In the genomic region with DNA sequence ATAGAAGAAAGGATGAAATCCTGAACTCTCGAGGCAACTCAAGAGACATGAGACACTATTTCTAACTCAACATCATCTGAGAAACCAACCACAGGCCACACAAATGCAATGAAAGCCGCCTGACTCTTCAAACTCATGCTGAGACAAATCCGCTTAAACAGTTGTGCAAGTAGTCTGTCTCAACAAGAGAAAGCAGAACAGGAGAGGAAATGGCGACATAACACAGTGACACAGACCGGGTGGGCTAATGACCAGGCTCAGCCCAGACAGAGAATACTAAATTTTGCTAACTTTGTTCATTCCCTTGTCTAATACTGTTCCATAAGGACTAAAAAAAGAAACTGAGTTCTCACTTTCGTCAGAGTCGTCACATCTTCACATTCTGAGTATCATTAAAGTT, we compare ENCODE assay signal across 24 mouse cellular contexts.
DNase-seq lines count a peak whose midpoint lies in the region; ATAC-seq and TF ChIP-seq lines count a peak whose summit lies in the region.
"Had no signal": no experiment of that assay in that cellular context is flagged by ENCODE, and none has a peak within 500 bp of the region (broad histone marks: within the 10 kb centered on the region; RNA-seq: fewer than 3 reads in every experiment).

No protein-coding gene starts in this region.

- no peaks in the 10 kb centered on the region for H3K27me3 ChIP-seq in forebrain, postnatal 0 days (ENCODE audit: insufficient read depth, low read length)
- H3K27me3 ChIP-seq: CH12.LX; intestine, embryonic 15.5 days; Patski had no signal

- TF ChIP-seq CTCF in forebrain, postnatal 0 days (IDR thresholded peaks at IDR 0.05; ENCODE audit: low read depth), result no peak

- no peak overlapping the region for H3K4me2 ChIP-seq in forebrain, postnatal 0 days (ENCODE audit: low read depth)
- H3K4me2 ChIP-seq: hindbrain, embryonic 14.5 days; intestine, embryonic 15.5 days had no signal

- no peak overlapping the region for H3K27ac ChIP-seq in forebrain, postnatal 0 days (ENCODE audit: low read depth, low read length)
- H3K27ac ChIP-seq: embryonic facial prominence, embryonic 10.5 days; heart, embryonic 10.5 days; hindbrain, embryonic 10.5 days; hindbrain, embryonic 14.5 days; intestine, embryonic 15.5 days had no signal

- H3K9me3 ChIP-seq in forebrain, postnatal 0 days (ENCODE audit: low read length), result no peaks in the 10 kb centered on the region
- H3K9me3 ChIP-seq: embryonic facial prominence, embryonic 10.5 days; heart, embryonic 10.5 days; hindbrain, embryonic 10.5 days; intestine, embryonic 15.5 days had no signal

- WGBS in forebrain, postnatal 0 days, result 90% methylated on average over 7 of the region's 7 CpGs

- peaks cover 7% of the 10 kb centered on the region for H3K4me1 ChIP-seq in forebrain, postnatal 0 days (ENCODE audit: insufficient read depth)
- H3K4me1 ChIP-seq: intestine, embryonic 15.5 days had no signal

- peak; percentile 48 for DNase-seq in layer of hippocampus, adult 9-11 months
- DNase-seq in layer of hippocampus, adult 18-20 months (ENCODE audit: low spot score in 2 of 2), result no peak
- peak; percentile 12 for DNase-seq in brain, adult 2 months (ENCODE audit: low read depth, low spot score)
- no peak for DNase-seq in yolk sac, embryonic 10.5 days (ENCODE audit: low spot score)
- DNase-seq in forebrain, postnatal 0 days, result no peak
- no peak for DNase-seq in urinary bladder, adult 2 months (ENCODE audit: low spot score)
- DNase-seq: adrenal gland, postnatal 25 days; cerebellum, adult 11-12 months; cerebellum, adult 9-11 months; cerebellum, postnatal 36 days; gastrocnemius, postnatal 14 days; heart, adult 11 months; heart, postnatal 10 days had no signal

- H3K36me3 ChIP-seq in forebrain, postnatal 0 days (ENCODE audit: insufficient read depth), result no peaks in the 10 kb centered on the region
- H3K36me3 ChIP-seq: embryonic facial prominence, embryonic 10.5 days; heart, embryonic 10.5 days; hindbrain, embryonic 10.5 days; intestine, embryonic 15.5 days had no signal

- H3K4me3 ChIP-seq in forebrain, postnatal 0 days (ENCODE audit: low read depth, low read length), result no peak overlapping the region
- H3K4me3 ChIP-seq: embryonic facial prominence, embryonic 10.5 days; heart, embryonic 10.5 days; hindbrain, embryonic 10.5 days; intestine, embryonic 15.5 days had no signal

- H3K9ac ChIP-seq in forebrain, postnatal 0 days, result no peak overlapping the region
- H3K9ac ChIP-seq: hindbrain, embryonic 14.5 days; intestine, embryonic 15.5 days had no signal

- peak; percentile 56 to 94; a peak in 2 of 4 replicates for ATAC-seq in hematopoietic stem cell, adult 5-6 weeks (replicated peaks in 1 of 2; ENCODE audit: insufficient read depth in 1 of 2, low FRiP score in 2 of 2, low TSS enrichment in 1 of 2, low read depth in 1 of 2, poor library complexity in 2 of 2, severe bottlenecking in 2 of 2)
- peak; percentile 85 for ATAC-seq in monocyte, adult 5-6 weeks (replicated peaks; ENCODE audit: insufficient number of reproducible peaks, low FRiP score, low TSS enrichment, poor library complexity, severe bottlenecking)
- ATAC-seq in forebrain, postnatal 0 days, result no peak
- ATAC-seq: activated CD4-positive, CD25-positive, alpha-beta regulatory T cell, adult 4 months; forebrain, embryonic 14.5 days; intestine, embryonic 15.5 days; Patski had no signal

Comparison
In these comparisons a context has a peak if more than half of its experiments do, and no peak if none do; other contexts are left out.
1. DNase-seq: peak in layer of hippocampus, adult 9-11 months (single experiment) and brain, adult 2 months (single experiment); none in layer of hippocampus, adult 18-20 months (0 of 2), yolk sac, embryonic 10.5 days (single experiment), forebrain, postnatal 0 days (single experiment) and urinary bladder, adult 2 months (single experiment).